Mouse (Mus musculus) stomach, postnatal 0 days (tissue): ENCODE data around the gene Ace3. TPM values are rescaled to one million over a fixed set of nuclear protein-coding genes. Genes with fewer than 3 reads are reported as not detected.

Experiments
- ATAC-seq: fragments of 200-750 bp; cut with Nextera tagmentation; 2 replicates; pipeline ENCODE4 v1.8.0; 2017; ENCODE audit not compliant: low FRiP score, low TSS enrichment
- DNase-seq: peaks from one replicate; pipeline ENCODE4 v3.0.0-alpha.2; 2016; ENCODE audit warnings: low spot score
- H3K27ac ChIP-seq: fragments of 300-500 bp; sonication (generic); replicated peaks from 2 replicates; pipeline ENCODE4 v1.5.1; 2014; ENCODE audit warnings: mild to moderate bottlenecking, control low read depth
- H3K27me3 ChIP-seq: fragments of 300-500 bp; sonication (generic); 2 replicates; pipeline ENCODE4 v1.6.1; 2014; ENCODE audit warnings: low read length; ENCODE audit not compliant: control insufficient read depth, insufficient read depth
- H3K36me3 ChIP-seq: fragments of 300-500 bp; sonication (generic); 2 replicates; pipeline ENCODE4 v1.6.1; 2014; ENCODE audit warnings: low read length, mixed read lengths; ENCODE audit not compliant: control insufficient read depth, insufficient read depth
- H3K4me1 ChIP-seq: fragments of 300-500 bp; sonication (generic); replicated peaks from 2 replicates; pipeline ENCODE4 v1.6.1; 2014; ENCODE audit warnings: antibody characterized with exemption; ENCODE audit not compliant: control insufficient read depth, insufficient read depth
- H3K4me2 ChIP-seq: fragments of 300-500 bp; sonication (generic); replicated peaks from 2 replicates; pipeline ENCODE4 v1.6.1; 2014; ENCODE audit warnings: low read depth, mild to moderate bottlenecking, control low read depth, moderate library complexity
- H3K4me3 ChIP-seq: fragments of 300-500 bp; sonication (generic); 2 replicates; pipeline ENCODE4 v1.5.1; 2014; ENCODE audit warnings: low read depth, low read length, control low read depth
- H3K9ac ChIP-seq: fragments of 300-500 bp; sonication (generic); 2 replicates; pipeline ENCODE4 v1.6.1; 2014; ENCODE audit warnings: mild to moderate bottlenecking, low read length, control low read depth, mixed read lengths
- H3K9me3 ChIP-seq: fragments of 300-500 bp; sonication (generic); 2 replicates; pipeline ENCODE4 v1.6.1; 2016; ENCODE audit warnings: low read length; ENCODE audit not compliant: control insufficient read depth
- CTCF ChIP-seq: IDR thresholded peaks from 2 replicates; pipeline ENCODE4 v1.5.1; 2016; ENCODE audit warnings: antibody characterized with exemption, low read depth, mild to moderate bottlenecking, moderate library complexity
- EP300 ChIP-seq: optimal IDR thresholded peaks from 2 replicates; pipeline ENCODE3; 2016; ENCODE audit warnings: antibody characterized with exemption
- WGBS: fragments of 180-500 bp; shearing (Covaris S2); extraction: QIAGEN DNeasy Blood & Tissue Kit; methylation state at CpG from one replicate; pipeline ENCODE4 v1.1.7; 2014; 5-methylcytosine and 5-hydroxymethylcytosine counted together
- polyA plus RNA-seq: library from polyadenylated mRNA; unstranded; fragments of >200 nt; fragmentation: Nextera tagmentation; extraction: Ambion mirVana; gene quantifications from 2 replicates; pipeline ENCODE4 v1.2.1, GENCODE M21; 2015

Ace3 gene
- polyA plus RNA-seq, 1 experiment from 2014 or later: not detected

GRCm38 (mm10) chr11:105984452-105984851 is 10.0 kb upstream of the Ace3 start:
- H3K27ac ChIP-seq: no peak overlapping the region
- H3K4me3 ChIP-seq: no peak overlapping the region
- DNase-seq (no peak), ATAC-seq (no peak)
- TF ChIP-seq CTCF (no peak), EP300 (no peak)
- no peak overlapping the region for H3K9ac ChIP-seq
- no peaks in the 10 kb centered on the region for H3K4me1 ChIP-seq
- no peaks in the 10 kb centered on the region for H3K36me3 ChIP-seq
- H3K9me3 ChIP-seq: no peaks in the 10 kb centered on the region
- H3K27me3 ChIP-seq: no peaks in the 10 kb centered on the region
- H3K4me2 ChIP-seq: no peak overlapping the region
- WGBS: 69% methylated on average over 4 of the region's 4 CpGs

DNA sequence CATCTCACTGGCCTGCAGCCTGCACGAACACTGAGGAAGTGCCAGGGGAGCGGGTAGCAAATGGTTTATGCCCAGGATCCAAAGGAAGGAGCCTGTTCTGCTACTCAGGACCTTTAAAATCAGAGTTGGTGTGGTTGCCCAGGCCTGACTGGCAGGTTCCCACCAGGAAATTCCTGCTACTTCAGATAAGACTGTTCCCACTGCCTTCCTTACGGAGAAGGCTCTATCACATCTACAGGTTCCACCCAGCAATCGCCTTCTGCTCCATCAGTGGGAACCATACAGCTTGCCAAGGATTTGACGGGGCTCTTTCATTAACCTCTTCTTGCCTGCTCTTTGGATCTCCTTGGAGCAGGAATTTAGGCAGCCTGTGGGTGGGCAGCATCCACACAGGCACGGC is 7.0 kb upstream of the Ace3 start:
- ATAC-seq (no peak), DNase-seq (no peak)
- H3K4me3 ChIP-seq: no peak overlapping the region
- no peak overlapping the region for H3K9ac ChIP-seq
- WGBS: 54% methylated on average over 6 of the region's 6 CpGs
- no peak overlapping the region for H3K4me2 ChIP-seq
- H3K27ac ChIP-seq: no peak overlapping the region
- H3K9me3 ChIP-seq: no peaks in the 10 kb centered on the region
- H3K27me3 ChIP-seq: no peaks in the 10 kb centered on the region
- TF ChIP-seq EP300 (no peak), CTCF (no peak)
- H3K4me1 ChIP-seq: no peaks in the 10 kb centered on the region
- H3K36me3 ChIP-seq: no peaks in the 10 kb centered on the region

GRCm38 (mm10) chr11:105989446-105989845 is 5.0 kb upstream of the Ace3 start:
- no peaks in the 10 kb centered on the region for H3K36me3 ChIP-seq
- TF ChIP-seq CTCF (no peak), EP300 (no peak)
- ATAC-seq (peak; percentile 38; the same call in 1 of the 2 replicates), DNase-seq (no peak)
- H3K4me3 ChIP-seq: no peak overlapping the region
- no peaks in the 10 kb centered on the region for H3K9me3 ChIP-seq
- WGBS: 73% methylated on average over 6 of the region's 6 CpGs
- H3K4me2 ChIP-seq: no peak overlapping the region
- H3K9ac ChIP-seq: no peak overlapping the region
- H3K27ac ChIP-seq: no peak overlapping the region
- H3K4me1 ChIP-seq: no peaks in the 10 kb centered on the region
- H3K27me3 ChIP-seq: no peaks in the 10 kb centered on the region

GRCm38 (mm10) chr11:105990231-105990630 is 4.2 kb upstream of the Ace3 start:
- Histone ChIP-seq H3K4me3 (no peak overlapping the region), H3K27ac (no peak overlapping the region), H3K9ac (no peak overlapping the region), H3K9me3 (no peaks in the 10 kb centered on the region), H3K4me2 (no peak overlapping the region), H3K27me3 (no peaks in the 10 kb centered on the region), H3K36me3 (no peaks in the 10 kb centered on the region), H3K4me1 (no peaks in the 10 kb centered on the region)
- 53% methylated on average over 2 of the region's 2 CpGs for WGBS
- no peak for ATAC-seq
- DNase-seq: no peak
- TF ChIP-seq EP300: no peak
- TF ChIP-seq CTCF: no peak

- Histone ChIP-seq H3K4me2 (no peak overlapping the region), H3K27me3 (no peaks in the 10 kb centered on the region), H3K4me1 (no peaks in the 10 kb centered on the region), H3K36me3 (no peaks in the 10 kb centered on the region), H3K9ac (no peak overlapping the region), H3K27ac (no peak overlapping the region), H3K4me3 (no peak overlapping the region), H3K9me3 (no peaks in the 10 kb centered on the region)
- no peak for DNase-seq
- no peak for TF ChIP-seq CTCF
- TF ChIP-seq EP300: no peak
- no peak for ATAC-seq
- 95% methylated on average over 6 of the region's 6 CpGs for WGBS
Measured at GRCm38 (mm10) chr11:106000062-106000461, 5.6 kb downstream of the Ace3 start.

- Histone ChIP-seq H3K4me3 (no peak overlapping the region), H3K36me3 (no peaks in the 10 kb centered on the region), H3K4me2 (no peak overlapping the region), H3K9me3 (no peaks in the 10 kb centered on the region), H3K4me1 (no peaks in the 10 kb centered on the region), H3K27me3 (no peaks in the 10 kb centered on the region), H3K9ac (no peak overlapping the region), H3K27ac (no peak overlapping the region)
- 34% methylated on average over 4 of the region's 4 CpGs for WGBS
- ATAC-seq (no peak), DNase-seq (no peak)
- TF ChIP-seq EP300: no peak
- TF ChIP-seq CTCF: peak; percentile 77
Measured at GRCm38 (mm10) chr11:106001718-106002117, 7.2 kb downstream of the Ace3 start.
